ENCODE assay signal across 8 mouse cellular contexts in genomic region chr6:86472100-86472955, GRCm38 (mm10). TPM values are rescaled to one million over a fixed set of nuclear protein-coding genes. Genes with fewer than 3 reads are reported as not detected.
DNase-seq lines count a peak whose midpoint lies in the region; ATAC-seq and TF ChIP-seq lines count a peak whose summit lies in the region.

No protein-coding gene starts in this region.

- peak; percentile 100 for DNase-seq in A20 (ENCODE audit: low read depth, low spot score)
- DNase-seq in heart, adult 9 months (ENCODE audit: low spot score in 2 of 2), result peak; percentile 97 to 99
- DNase-seq in monocyte, adult 2 months (ENCODE audit: low read depth in 1 of 2, low spot score in 2 of 2), result peak; percentile 98 to 100
- DNase-seq in spleen, postnatal 36 days (ENCODE audit: low spot score in 2 of 2), result peak; percentile 99

- no peaks in the 10 kb centered on the region for H3K9me3 ChIP-seq in kidney, embryonic 14.5 days (ENCODE audit: control insufficient read depth, low read length)
- H3K9me3 ChIP-seq in limb, embryonic 15.5 days, result no peaks in the 10 kb centered on the region

- H3K27me3 ChIP-seq in kidney, embryonic 14.5 days (ENCODE audit: control insufficient read depth, insufficient read depth, low read length), result no peaks in the 10 kb centered on the region
- no peaks in the 10 kb centered on the region for H3K27me3 ChIP-seq in limb, embryonic 15.5 days

- TF ChIP-seq POLR2A in bone marrow macrophage, adult 2 months (IDR thresholded peaks at IDR 0.05; ENCODE audit: borderline replicate concordance, low read depth, low read length), result 0 out of 2 replicates have a peak, but pooled peaks have one; percentile 41
- peak; percentile 99 for TF ChIP-seq POLR2A in embryonic fibroblast, embryonic 13.5 days (IDR thresholded peaks at IDR 0.05; ENCODE audit: low read depth, low read length)

- peaks cover 21% of the 10 kb centered on the region for H3K4me1 ChIP-seq in bone marrow macrophage, adult 2 months (ENCODE audit: control insufficient read depth, insufficient read depth, low read length)
- peaks cover 6% of the 10 kb centered on the region; the same call in 1 of the 2 replicates for H3K4me1 ChIP-seq in embryonic fibroblast, embryonic 13.5 days (ENCODE audit: control insufficient read depth, insufficient read depth, low read length)
- peaks cover 11% of the 10 kb centered on the region; the same call in 1 of the 2 replicates for H3K4me1 ChIP-seq in kidney, embryonic 14.5 days (ENCODE audit: control insufficient read depth, insufficient read depth, low read length)
- peaks cover 19% of the 10 kb centered on the region for H3K4me1 ChIP-seq in limb, embryonic 15.5 days

- peak overlapping the region; percentile 62 for H3K4me3 ChIP-seq in bone marrow macrophage, adult 2 months (ENCODE audit: insufficient read depth, low read length)
- peak overlapping the region; percentile 15; the same call in 1 of the 2 replicates for H3K4me3 ChIP-seq in embryonic fibroblast, embryonic 13.5 days (ENCODE audit: insufficient read depth, low read length)
- peak overlapping the region; percentile 36 for H3K4me3 ChIP-seq in kidney, embryonic 14.5 days (ENCODE audit: low read length)
- peak overlapping the region; percentile 43 for H3K4me3 ChIP-seq in limb, embryonic 15.5 days

- no peaks in the 10 kb centered on the region; the same call in 1 of the 2 replicates for H3K36me3 ChIP-seq in kidney, embryonic 14.5 days (ENCODE audit: control insufficient read depth, insufficient read depth, low read length)
- peaks cover 26% of the 10 kb centered on the region for H3K36me3 ChIP-seq in limb, embryonic 15.5 days

- ATAC-seq in kidney, embryonic 14.5 days (ENCODE audit: low FRiP score, low TSS enrichment), result peak; percentile 93
- peak; percentile 94 for ATAC-seq in limb, embryonic 15.5 days (ENCODE audit: insufficient number of reproducible peaks, low FRiP score, low TSS enrichment, low read depth)

- peak overlapping the region; percentile 65 for H3K9ac ChIP-seq in kidney, embryonic 14.5 days (ENCODE audit: low read depth, low read length)
- H3K9ac ChIP-seq in limb, embryonic 15.5 days, result peak overlapping the region; percentile 39; the same call in 1 of the 2 replicates

- peak overlapping the region; percentile 68 for H3K4me2 ChIP-seq in kidney, embryonic 14.5 days (replicated peaks; ENCODE audit: low read depth, low read length)
- H3K4me2 ChIP-seq in limb, embryonic 15.5 days, result peak overlapping the region; percentile 68

- under 1% methylated on average over 56 of the region's 56 CpGs for WGBS in kidney, embryonic 14.5 days
- under 1% methylated on average over 56 of the region's 56 CpGs for WGBS in limb, embryonic 15.5 days

- H3K27ac ChIP-seq in bone marrow macrophage, adult 2 months (ENCODE audit: insufficient read depth, low read depth, low read length), result peak overlapping the region; percentile 77
- peak overlapping the region; percentile 79 for H3K27ac ChIP-seq in embryonic fibroblast, embryonic 13.5 days (ENCODE audit: insufficient read depth, low read length)
- peak overlapping the region; percentile 91 for H3K27ac ChIP-seq in kidney, embryonic 14.5 days (ENCODE audit: low read depth, low read length)
- peak overlapping the region; percentile 90 for H3K27ac ChIP-seq in limb, embryonic 15.5 days

- no peak for TF ChIP-seq CTCF in bone marrow macrophage, adult 2 months (IDR thresholded peaks at IDR 0.05; ENCODE audit: low read depth, low read length)
- peak; percentile 98 for TF ChIP-seq CTCF in embryonic fibroblast, embryonic 13.5 days (IDR thresholded peaks at IDR 0.05; ENCODE audit: borderline replicate concordance, insufficient read depth, low read length)

RNA-seq across cellular contexts. Expression of gene C87436, which starts 34.2 kb away (rescaled TPM):
- 16.6 and 20.3 TPM in 2 replicates for polyA plus RNA-seq in bone marrow macrophage, adult 2 months (2012; ENCODE audit: insufficient read depth, insufficient read length, missing spikeins)
- 9.6 and 9.7 TPM in 2 replicates for polyA plus RNA-seq in embryonic fibroblast, embryonic 13.5 days (2011; ENCODE audit: insufficient read length, low read depth, missing spikeins)
- 23.3 and 23.5 TPM in 2 replicates for polyA plus RNA-seq in kidney, embryonic 14.5 days (2014; fragmentation: Nextera tagmentation; extraction: Ambion mirVana)
- 22.9 and 24.5 TPM in 2 replicates for polyA plus RNA-seq in limb, embryonic 15.5 days (2015; fragmentation: Nextera tagmentation; extraction: Ambion mirVana)

RNA-seq across cellular contexts. Expression of gene Gm44790, which starts 45.9 kb away (rescaled TPM):
- not detected in 2 replicates for polyA plus RNA-seq in bone marrow macrophage, adult 2 months (2012; ENCODE audit: insufficient read depth, insufficient read length, missing spikeins)
- polyA plus RNA-seq in embryonic fibroblast, embryonic 13.5 days (2011; ENCODE audit: insufficient read length, low read depth, missing spikeins), result not detected in 2 replicates
- not detected in 2 replicates for polyA plus RNA-seq in kidney, embryonic 14.5 days (2014; fragmentation: Nextera tagmentation; extraction: Ambion mirVana)
- polyA plus RNA-seq in limb, embryonic 15.5 days (2015; fragmentation: Nextera tagmentation; extraction: Ambion mirVana), result 0.42 TPM in 1 of 2 replicates, not detected in the other

RNA-seq across cellular contexts. Expression of gene Pcbp1, which starts 53.8 kb away (rescaled TPM):
- polyA plus RNA-seq in bone marrow macrophage, adult 2 months (2012; ENCODE audit: insufficient read depth, insufficient read length, missing spikeins), result 177 and 185 TPM in 2 replicates
- 176 and 186 TPM in 2 replicates for polyA plus RNA-seq in embryonic fibroblast, embryonic 13.5 days (2011; ENCODE audit: insufficient read length, low read depth, missing spikeins)
- 475 and 492 TPM in 2 replicates for polyA plus RNA-seq in kidney, embryonic 14.5 days (2014; fragmentation: Nextera tagmentation; extraction: Ambion mirVana)
- 456 and 462 TPM in 2 replicates for polyA plus RNA-seq in limb, embryonic 15.5 days (2015; fragmentation: Nextera tagmentation; extraction: Ambion mirVana)

Comparison
In these comparisons a context has a peak if more than half of its experiments do, and no peak if none do; other contexts are left out.
1. Peak in every context shown above with its lines: DNase-seq, ATAC-seq, H3K4me3 ChIP-seq and H3K27ac ChIP-seq.